Mouse (Mus musculus): ENCODE data around the gene Ptpn5.
A peak's percentile ranks its signal among the peaks of the same experiment; 100 is the strongest.

- peak; percentile 58; the same call in 1 of the 2 replicates for TF ChIP-seq CTCF (IDR thresholded peaks at IDR 0.05; ENCODE audit: borderline replicate concordance, control insufficient read depth, extremely low read depth, insufficient read depth, low read length, poor library complexity)
- TF ChIP-seq POLR2A (IDR thresholded peaks at IDR 0.05; ENCODE audit: control insufficient read depth, extremely low read depth, insufficient read depth, low read length, poor library complexity) = no peak
These were observed 52.2 kb downstream of the Ptpn5 start for GRCm38 (mm10) chr7:47081277-47081676.
